Comparison of ENCODE assay signal across 22 mouse cellular contexts in the genomic region with DNA sequence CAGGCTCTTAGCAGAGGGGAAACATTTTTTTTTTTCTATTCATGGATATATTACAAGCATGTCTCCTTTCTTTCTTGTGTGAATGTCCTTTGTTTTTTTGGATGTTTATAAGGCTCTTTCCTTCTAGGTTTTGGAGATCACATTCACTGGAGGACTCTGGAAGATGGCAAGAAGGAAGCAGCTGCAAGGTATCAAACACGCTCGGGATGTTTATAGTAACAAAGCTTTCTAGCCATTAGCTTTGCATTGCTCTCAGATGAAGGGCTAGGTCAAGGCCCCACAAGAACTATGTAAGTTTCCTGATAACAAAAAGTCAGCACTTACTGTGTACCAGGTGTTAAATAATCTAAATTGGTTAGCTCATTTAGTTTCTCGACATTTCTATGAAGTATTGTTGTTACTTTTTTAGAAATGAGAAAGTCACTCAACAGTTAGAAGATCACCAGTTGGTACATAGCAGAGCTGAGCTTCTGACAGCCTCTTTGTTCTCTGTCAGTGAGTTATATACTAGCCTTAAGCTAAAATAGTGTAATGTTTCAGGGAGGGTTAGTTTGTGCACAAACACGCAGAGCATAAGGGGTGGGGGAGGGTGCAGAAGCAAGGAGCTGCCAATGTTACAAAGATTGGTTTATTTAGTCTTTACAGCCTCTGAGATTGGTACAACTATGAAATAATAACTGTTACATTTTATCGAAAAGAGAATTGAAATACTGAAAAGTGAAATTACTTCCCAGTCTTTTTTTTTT. TPM values are rescaled to one million over a fixed set of nuclear protein-coding genes. Genes with fewer than 3 reads are reported as not detected.
DNase-seq lines count a peak whose midpoint lies in the region; ATAC-seq and TF ChIP-seq lines count a peak whose summit lies in the region.
"Had no signal": no experiment of that assay in that cellular context is flagged by ENCODE, and none has a peak within 500 bp of the region (broad histone marks: within the 10 kb centered on the region; RNA-seq: fewer than 3 reads in every experiment).

No protein-coding gene starts in this region.

- no peaks in the 10 kb centered on the region for H3K9me3 ChIP-seq in embryonic facial prominence, embryonic 13.5 days
- no peaks in the 10 kb centered on the region for H3K9me3 ChIP-seq in embryonic facial prominence, embryonic 10.5 days
- no peaks in the 10 kb centered on the region for H3K9me3 ChIP-seq in kidney, postnatal 0 days (replicated peaks; ENCODE audit: low read length)
- H3K9me3 ChIP-seq in lung, postnatal 0 days (ENCODE audit: low read length) = no peaks in the 10 kb centered on the region
- H3K9me3 ChIP-seq in midbrain, postnatal 0 days (ENCODE audit: low read length) = no peaks in the 10 kb centered on the region
- H3K9me3 ChIP-seq: embryonic facial prominence, embryonic 15.5 days; forebrain, embryonic 10.5 days; hindbrain, embryonic 12.5 days had no signal

- 76% methylated on average over 5 of the region's 5 CpGs for WGBS in embryonic facial prominence, embryonic 13.5 days
- WGBS in embryonic facial prominence, embryonic 10.5 days = 88% methylated on average over 5 of the region's 5 CpGs
- WGBS in kidney, postnatal 0 days = 51% methylated on average over 5 of the region's 5 CpGs
- WGBS in lung, postnatal 0 days = 43% methylated on average over 5 of the region's 5 CpGs
- 92% methylated on average over 5 of the region's 5 CpGs for WGBS in midbrain, postnatal 0 days

- H3K27me3 ChIP-seq in embryonic facial prominence, embryonic 13.5 days = no peaks in the 10 kb centered on the region
- no peaks in the 10 kb centered on the region for H3K27me3 ChIP-seq in embryonic facial prominence, embryonic 10.5 days (replicated peaks; ENCODE audit: low read depth, poor library complexity, severe bottlenecking)
- H3K27me3 ChIP-seq in kidney, postnatal 0 days (ENCODE audit: insufficient read depth, low read length) = no peaks in the 10 kb centered on the region
- no peaks in the 10 kb centered on the region for H3K27me3 ChIP-seq in lung, postnatal 0 days (replicated peaks; ENCODE audit: insufficient read depth, low read length)
- no peaks in the 10 kb centered on the region for H3K27me3 ChIP-seq in midbrain, postnatal 0 days (ENCODE audit: insufficient read depth, low read length)
- H3K27me3 ChIP-seq: embryonic facial prominence, embryonic 15.5 days; hindbrain, embryonic 12.5 days had no signal

- no peak overlapping the region for H3K9ac ChIP-seq in embryonic facial prominence, embryonic 13.5 days
- no peak overlapping the region for H3K9ac ChIP-seq in kidney, postnatal 0 days (ENCODE audit: low read depth, low read length)
- H3K9ac ChIP-seq in lung, postnatal 0 days (replicated peaks; ENCODE audit: low read depth) = no peak overlapping the region
- no peak overlapping the region for H3K9ac ChIP-seq in midbrain, postnatal 0 days (replicated peaks; ENCODE audit: low read length, poor library complexity, severe bottlenecking)
- H3K9ac ChIP-seq: embryonic facial prominence, embryonic 15.5 days; hindbrain, embryonic 12.5 days had no signal

- DNase-seq in embryonic facial prominence, embryonic 10.5 days (ENCODE audit: low spot score) = no peak
- peak; percentile 53 for DNase-seq in kidney, postnatal 0 days (ENCODE audit: low spot score)
- no peak for DNase-seq in kidney, adult 11 months
- peak; percentile 50 for DNase-seq in lung, postnatal 0 days (ENCODE audit: low spot score)
- no peak for DNase-seq in lung, postnatal 10 days
- no peak for DNase-seq in midbrain, postnatal 0 days (ENCODE audit: low spot score)
- DNase-seq: adrenal gland, postnatal 10 days; B cell, adult 2 months; cerebellum, adult 11 months; cerebellum, postnatal 25 days; gastrocnemius, adult 2 months; gastrocnemius, postnatal 25 days; heart, postnatal 10 days; heart, postnatal 4 days had no signal

- ATAC-seq in embryonic facial prominence, embryonic 13.5 days (ENCODE audit: insufficient number of reproducible peaks, insufficient read depth, low FRiP score, low TSS enrichment, low read depth) = no peak
- no peak for ATAC-seq in kidney, postnatal 0 days (replicated peaks; ENCODE audit: low FRiP score, low read depth)
- ATAC-seq in lung, postnatal 0 days = peak; percentile 31; the same call in 1 of the 2 replicates
- ATAC-seq in midbrain, postnatal 0 days (ENCODE audit: low FRiP score) = no peak
- ATAC-seq: CD4-positive, CD25-positive, alpha-beta regulatory T cell, adult 4 months; forebrain, embryonic 14.5 days had no signal

- peak; percentile 40; the same call in 1 of the 2 replicates for TF ChIP-seq EP300 in lung, postnatal 0 days (IDR thresholded peaks at IDR 0.05)

- no peak overlapping the region for H3K4me3 ChIP-seq in embryonic facial prominence, embryonic 13.5 days
- H3K4me3 ChIP-seq in embryonic facial prominence, embryonic 10.5 days = no peak overlapping the region
- H3K4me3 ChIP-seq in kidney, postnatal 0 days (replicated peaks; ENCODE audit: low read depth, low read length) = no peak overlapping the region
- no peak overlapping the region for H3K4me3 ChIP-seq in lung, postnatal 0 days (ENCODE audit: low read depth, low read length)
- H3K4me3 ChIP-seq in midbrain, postnatal 0 days (ENCODE audit: low read depth, low read length) = no peak overlapping the region
- H3K4me3 ChIP-seq: embryonic facial prominence, embryonic 15.5 days; erythroblast, embryonic 14.5 days; forebrain, embryonic 10.5 days; gastrocnemius, adult 2 months; hindbrain, embryonic 12.5 days had no signal

- H3K4me2 ChIP-seq in embryonic facial prominence, embryonic 13.5 days = no peak overlapping the region
- no peak overlapping the region for H3K4me2 ChIP-seq in kidney, postnatal 0 days (ENCODE audit: low read length)
- no peak overlapping the region for H3K4me2 ChIP-seq in lung, postnatal 0 days (replicated peaks; ENCODE audit: low read depth, low read length)
- no peak overlapping the region for H3K4me2 ChIP-seq in midbrain, postnatal 0 days (ENCODE audit: low read depth, low read length, poor library complexity, severe bottlenecking)
- H3K4me2 ChIP-seq: embryonic facial prominence, embryonic 15.5 days had no signal

- H3K36me3 ChIP-seq in embryonic facial prominence, embryonic 13.5 days = peaks cover 16% of the 10 kb centered on the region
- peaks cover 36% of the 10 kb centered on the region for H3K36me3 ChIP-seq in embryonic facial prominence, embryonic 10.5 days (replicated peaks)
- no peaks in the 10 kb centered on the region for H3K36me3 ChIP-seq in kidney, postnatal 0 days (ENCODE audit: insufficient read depth, low read length)
- no peaks in the 10 kb centered on the region for H3K36me3 ChIP-seq in lung, postnatal 0 days (ENCODE audit: insufficient read depth, low read length)
- H3K36me3 ChIP-seq in midbrain, postnatal 0 days (ENCODE audit: insufficient read depth, low read length) = no peaks in the 10 kb centered on the region
- H3K36me3 ChIP-seq: embryonic facial prominence, embryonic 15.5 days; hindbrain, embryonic 12.5 days had no signal

- H3K4me1 ChIP-seq in embryonic facial prominence, embryonic 13.5 days = peaks cover 18% of the 10 kb centered on the region
- peaks cover 25% of the 10 kb centered on the region for H3K4me1 ChIP-seq in embryonic facial prominence, embryonic 10.5 days
- H3K4me1 ChIP-seq in kidney, postnatal 0 days (replicated peaks; ENCODE audit: insufficient read depth, low read length) = peaks cover 7% of the 10 kb centered on the region
- H3K4me1 ChIP-seq in lung, postnatal 0 days (ENCODE audit: insufficient read depth, low read depth, low read length) = peaks cover 9% of the 10 kb centered on the region; the same call in 1 of the 2 replicates
- peaks cover 11% of the 10 kb centered on the region; the same call in 1 of the 2 replicates for H3K4me1 ChIP-seq in midbrain, postnatal 0 days (ENCODE audit: insufficient read depth, low read length)

- peak overlapping the region; percentile 33; the same call in 1 of the 2 replicates for H3K27ac ChIP-seq in embryonic facial prominence, embryonic 13.5 days
- H3K27ac ChIP-seq in embryonic facial prominence, embryonic 10.5 days (replicated peaks) = no peak overlapping the region
- no peak overlapping the region for H3K27ac ChIP-seq in kidney, postnatal 0 days
- peak overlapping the region; percentile 38; the same call in 1 of the 2 replicates for H3K27ac ChIP-seq in lung, postnatal 0 days (ENCODE audit: low read length)
- H3K27ac ChIP-seq in midbrain, postnatal 0 days (ENCODE audit: low read depth, low read length) = no peak overlapping the region
- H3K27ac ChIP-seq: embryonic facial prominence, embryonic 15.5 days; forebrain, embryonic 10.5 days; gastrocnemius, adult 2 months; hindbrain, embryonic 12.5 days had no signal

- TF ChIP-seq CTCF in kidney, postnatal 0 days (IDR thresholded peaks at IDR 0.05; ENCODE audit: low read depth) = no peak
- TF ChIP-seq CTCF in lung, postnatal 0 days (IDR thresholded peaks at IDR 0.05) = no peak
- TF ChIP-seq CTCF in midbrain, postnatal 0 days (IDR thresholded peaks at IDR 0.05) = no peak

RNA-seq across cellular contexts. Expression of gene Kti12, which starts 1.6 kb away (rescaled TPM):
- polyA plus RNA-seq in embryonic facial prominence, embryonic 13.5 days (2015; fragmentation: Nextera tagmentation; extraction: Ambion mirVana) = 49.7 and 53.3 TPM in 2 replicates
- polyA plus RNA-seq in embryonic facial prominence, embryonic 10.5 days (2016; fragmentation: Nextera tagmentation; extraction: Ambion mirVana) = 65.3 and 70.6 TPM in 2 replicates
- 52.2 and 53.5 TPM in 2 replicates for polyA plus RNA-seq in kidney, postnatal 0 days (2015; fragmentation: Nextera tagmentation; extraction: Ambion mirVana)
- 26.6 and 27.8 TPM in 2 replicates for polyA plus RNA-seq in lung, postnatal 0 days (2015; fragmentation: Nextera tagmentation; extraction: Ambion mirVana)
- total RNA-seq in midbrain, postnatal 0 days (2014; rRNA removed) = 24.0 and 34.4 TPM in 2 replicates
- polyA plus RNA-seq in midbrain, postnatal 0 days (2015; fragmentation: Nextera tagmentation; extraction: Ambion mirVana) = 21.2 and 22.3 TPM in 2 replicates

RNA-seq across cellular contexts. Expression of gene A730015C16Rik, which starts 2.4 kb away (rescaled TPM):
- polyA plus RNA-seq in embryonic facial prominence, embryonic 13.5 days (2015; fragmentation: Nextera tagmentation; extraction: Ambion mirVana) = 1.2 and 1.5 TPM in 2 replicates
- polyA plus RNA-seq in embryonic facial prominence, embryonic 10.5 days (2016; fragmentation: Nextera tagmentation; extraction: Ambion mirVana) = 1.3 and 1.9 TPM in 2 replicates
- 1.8 and 2.4 TPM in 2 replicates for polyA plus RNA-seq in kidney, postnatal 0 days (2015; fragmentation: Nextera tagmentation; extraction: Ambion mirVana)
- polyA plus RNA-seq in lung, postnatal 0 days (2015; fragmentation: Nextera tagmentation; extraction: Ambion mirVana) = 1.7 and 1.9 TPM in 2 replicates
- 1.3 TPM in 1 of 2 replicates, not detected in the other for total RNA-seq in midbrain, postnatal 0 days (2014; rRNA removed)
- 0.83 and 1.1 TPM in 2 replicates for polyA plus RNA-seq in midbrain, postnatal 0 days (2015; fragmentation: Nextera tagmentation; extraction: Ambion mirVana)
- total RNA-seq: adrenal gland, postnatal 10 days; gastrocnemius, postnatal 25 days; heart, postnatal 10 days; heart, postnatal 4 days had no signal
- polyA plus RNA-seq: CD4-positive, CD25-positive, alpha-beta regulatory T cell, adult 4 months; erythroblast, embryonic 14.5 days had no signal

RNA-seq across cellular contexts. Expression of gene Txndc12, which starts 11.6 kb away (rescaled TPM):
- 109 and 111 TPM in 2 replicates for polyA plus RNA-seq in embryonic facial prominence, embryonic 13.5 days (2015; fragmentation: Nextera tagmentation; extraction: Ambion mirVana)
- polyA plus RNA-seq in embryonic facial prominence, embryonic 10.5 days (2016; fragmentation: Nextera tagmentation; extraction: Ambion mirVana) = 92.3 and 92.8 TPM in 2 replicates
- 94.0 and 98.3 TPM in 2 replicates for polyA plus RNA-seq in kidney, postnatal 0 days (2015; fragmentation: Nextera tagmentation; extraction: Ambion mirVana)
- 93.1 and 97.5 TPM in 2 replicates for polyA plus RNA-seq in lung, postnatal 0 days (2015; fragmentation: Nextera tagmentation; extraction: Ambion mirVana)
- 36.1 and 48.5 TPM in 2 replicates for total RNA-seq in midbrain, postnatal 0 days (2014; rRNA removed)
- polyA plus RNA-seq in midbrain, postnatal 0 days (2015; fragmentation: Nextera tagmentation; extraction: Ambion mirVana) = 59.7 and 61.0 TPM in 2 replicates

RNA-seq across cellular contexts. Expression of gene Btf3l4, which starts 12.6 kb away (rescaled TPM):
- 180 and 199 TPM in 2 replicates for polyA plus RNA-seq in embryonic facial prominence, embryonic 13.5 days (2015; fragmentation: Nextera tagmentation; extraction: Ambion mirVana)
- 210 and 220 TPM in 2 replicates for polyA plus RNA-seq in embryonic facial prominence, embryonic 10.5 days (2016; fragmentation: Nextera tagmentation; extraction: Ambion mirVana)
- 169 and 174 TPM in 2 replicates for polyA plus RNA-seq in kidney, postnatal 0 days (2015; fragmentation: Nextera tagmentation; extraction: Ambion mirVana)
- 106 and 111 TPM in 2 replicates for polyA plus RNA-seq in lung, postnatal 0 days (2015; fragmentation: Nextera tagmentation; extraction: Ambion mirVana)
- total RNA-seq in midbrain, postnatal 0 days (2014; rRNA removed) = 101 and 137 TPM in 2 replicates
- 156 and 164 TPM in 2 replicates for polyA plus RNA-seq in midbrain, postnatal 0 days (2015; fragmentation: Nextera tagmentation; extraction: Ambion mirVana)

RNA-seq across cellular contexts. Expression of gene Rab3b, which starts 32.9 kb away (rescaled TPM):
- 19.9 and 22.3 TPM in 2 replicates for polyA plus RNA-seq in embryonic facial prominence, embryonic 13.5 days (2015; fragmentation: Nextera tagmentation; extraction: Ambion mirVana)
- polyA plus RNA-seq in embryonic facial prominence, embryonic 10.5 days (2016; fragmentation: Nextera tagmentation; extraction: Ambion mirVana) = 17.1 and 20.8 TPM in 2 replicates
- polyA plus RNA-seq in kidney, postnatal 0 days (2015; fragmentation: Nextera tagmentation; extraction: Ambion mirVana) = 34.0 and 36.1 TPM in 2 replicates
- polyA plus RNA-seq in lung, postnatal 0 days (2015; fragmentation: Nextera tagmentation; extraction: Ambion mirVana) = 3.0 and 3.2 TPM in 2 replicates
- 81.8 and 94.5 TPM in 2 replicates for total RNA-seq in midbrain, postnatal 0 days (2014; rRNA removed)
- polyA plus RNA-seq in midbrain, postnatal 0 days (2015; fragmentation: Nextera tagmentation; extraction: Ambion mirVana) = 316 and 318 TPM in 2 replicates
- total RNA-seq: gastrocnemius, postnatal 25 days; MEL had no signal
- polyA plus RNA-seq: CD4-positive, CD25-positive, alpha-beta regulatory T cell, adult 4 months; erythroblast, embryonic 14.5 days had no signal

Comparison
In these comparisons a context has a peak if more than half of its experiments do, and no peak if none do; other contexts are left out.
1. H3K27ac ChIP-seq: peak in embryonic facial prominence, embryonic 13.5 days (single experiment) and lung, postnatal 0 days (single experiment); none in embryonic facial prominence, embryonic 10.5 days (single experiment), kidney, postnatal 0 days (single experiment) and midbrain, postnatal 0 days (single experiment).
2. DNase-seq: peak in kidney, postnatal 0 days (single experiment) and lung, postnatal 0 days (single experiment); none in embryonic facial prominence, embryonic 10.5 days (single experiment), kidney, adult 11 months (single experiment), lung, postnatal 10 days (single experiment) and midbrain, postnatal 0 days (single experiment).